Mouse (Mus musculus) olfactory bulb, adult 2 months (tissue): Measurements from ENCODE around the gene Afap1l2. TPM values are rescaled to one million over a fixed set of nuclear protein-coding genes. Genes with fewer than 3 reads are reported as not detected.

Experiments used
- H3K27ac ChIP-seq: fragments of 200-500 bp; 2 replicates; pipeline ENCODE4 v1.5.1; 2012; ENCODE audit warnings: low read depth, low read length; ENCODE audit not compliant: insufficient read depth
- H3K4me1 ChIP-seq: fragments of 200-500 bp; 2 replicates; pipeline ENCODE4 v1.6.1; 2012; ENCODE audit warnings: low read length; ENCODE audit not compliant: control insufficient read depth, insufficient read depth
- H3K4me3 ChIP-seq: fragments of 200-500 bp; 2 replicates; pipeline ENCODE4 v1.5.1; 2012; ENCODE audit warnings: mild to moderate bottlenecking, low read depth, low read length, moderate library complexity; ENCODE audit not compliant: insufficient read depth
- CTCF ChIP-seq: fragments of 200-500 bp; IDR thresholded peaks from 2 replicates; pipeline ENCODE4 v1.5.1; 2012; ENCODE audit warnings: low read depth, mild to moderate bottlenecking, low read length, moderate library complexity; ENCODE audit not compliant: insufficient read depth
- POLR2A ChIP-seq: fragments of 200-500 bp; IDR thresholded peaks from 2 replicates; pipeline ENCODE4 v1.6.1; 2012; ENCODE audit warnings: mild to moderate bottlenecking, low read depth, low read length, moderate library complexity; ENCODE audit not compliant: insufficient read depth
- WGBS: fragments of 180-500 bp; shearing (Covaris S2); methylation state at CpG from one replicate; pipeline ENCODE4 v1.1.7; 2018; 5-methylcytosine and 5-hydroxymethylcytosine counted together
- polyA plus RNA-seq: library from polyadenylated mRNA; stranded (reverse); fragments of >200 nt; gene quantifications from 2 replicates; pipeline ENCODE4 v1.2.4, GENCODE M21; 2012; ENCODE audit warnings: low replicate concordance; ENCODE audit not compliant: missing spikeins, insufficient read depth, insufficient read length

The Afap1l2 gene
- polyA plus RNA-seq, 1 experiment = not detected

- Histone ChIP-seq H3K27ac (no peak overlapping the region), H3K4me1 (no peaks in the 10 kb centered on the region), H3K4me3 (no peak overlapping the region)
- TF ChIP-seq CTCF (no peak), POLR2A (no peak)
- 94% methylated on average over 13 of the region's 13 CpGs for WGBS
Observed at GRCm38 (mm10) chr19:56920232-56920631, 87.8 kb downstream of the Afap1l2 start.

- H3K4me3 ChIP-seq = no peak overlapping the region
- WGBS = 34% methylated on average over 7 of the region's 7 CpGs
- no peak overlapping the region for H3K27ac ChIP-seq
- no peaks in the 10 kb centered on the region for H3K4me1 ChIP-seq
- TF ChIP-seq CTCF (peak; percentile 65), POLR2A (no peak)
Observed at GRCm38 (mm10) chr19:56919628-56920027, 88.4 kb downstream of the Afap1l2 start.

GRCm38 (mm10) chr19:56915084-56915483 lies 92.9 kb downstream of the Afap1l2 start:
- WGBS = 73% methylated on average over 6 of the region's 6 CpGs
- no peak overlapping the region for H3K27ac ChIP-seq
- TF ChIP-seq CTCF (no peak), POLR2A (no peak)
- H3K4me3 ChIP-seq = no peak overlapping the region
- no peaks in the 10 kb centered on the region for H3K4me1 ChIP-seq

GRCm38 (mm10) chr19:56914658-56915057 lies 93.4 kb downstream of the Afap1l2 start:
- H3K4me3 ChIP-seq = no peak overlapping the region
- no peak overlapping the region for H3K27ac ChIP-seq
- 100% methylated on average over 3 of the region's 3 CpGs for WGBS
- TF ChIP-seq POLR2A (no peak), CTCF (no peak)
- H3K4me1 ChIP-seq = no peaks in the 10 kb centered on the region

- Histone ChIP-seq H3K4me1 (no peaks in the 10 kb centered on the region), H3K4me3 (no peak overlapping the region), H3K27ac (no peak overlapping the region)
- WGBS = 91% methylated on average over 4 of the region's 4 CpGs
- TF ChIP-seq CTCF = no peak
- no peak for TF ChIP-seq POLR2A
Observed at GRCm38 (mm10) chr19:56913761-56914160, 94.3 kb downstream of the Afap1l2 start.

GRCm38 (mm10) chr19:56910561-56910960 lies 97.5 kb downstream of the Afap1l2 start:
- WGBS = 79% methylated on average over 11 of the region's 11 CpGs
- Histone ChIP-seq H3K4me1 (no peaks in the 10 kb centered on the region), H3K4me3 (no peak overlapping the region), H3K27ac (no peak overlapping the region)
- TF ChIP-seq CTCF (no peak), POLR2A (no peak)

- Histone ChIP-seq H3K4me3 (no peak overlapping the region), H3K27ac (no peak overlapping the region), H3K4me1 (no peaks in the 10 kb centered on the region)
- 66% methylated on average over 17 of the region's 17 CpGs for WGBS
- TF ChIP-seq POLR2A = no peak
- no peak for TF ChIP-seq CTCF
Observed at GRCm38 (mm10) chr19:56908472-56909270, 99.4 kb downstream of the Afap1l2 start.

GRCm38 (mm10) chr19:56907850-56908249 lies 100.2 kb downstream of the Afap1l2 start:
- TF ChIP-seq CTCF (no peak), POLR2A (no peak)
- H3K4me3 ChIP-seq = no peak overlapping the region
- H3K27ac ChIP-seq = no peak overlapping the region
- 79% methylated on average over 3 of the region's 3 CpGs for WGBS
- H3K4me1 ChIP-seq = no peaks in the 10 kb centered on the region

GRCm38 (mm10) chr19:56905395-56905794 lies 102.6 kb downstream of the Afap1l2 start:
- WGBS = 94% methylated on average over 7 of the region's 7 CpGs
- Histone ChIP-seq H3K4me1 (no peaks in the 10 kb centered on the region), H3K27ac (no peak overlapping the region), H3K4me3 (no peak overlapping the region)
- TF ChIP-seq CTCF = no peak
- TF ChIP-seq POLR2A = no peak

- TF ChIP-seq CTCF (no peak), POLR2A (no peak)
- no peak overlapping the region for H3K4me3 ChIP-seq
- no peak overlapping the region for H3K27ac ChIP-seq
- WGBS = 90% methylated on average over 3 of the region's 3 CpGs
- H3K4me1 ChIP-seq = no peaks in the 10 kb centered on the region
Observed at GRCm38 (mm10) chr19:56904095-56904494, 103.9 kb downstream of the Afap1l2 start.
